Mouse (Mus musculus): ENCODE measurements around the gene Ulk1. TPM values are rescaled to one million over a fixed set of nuclear protein-coding genes. Genes with fewer than 3 reads are reported as not detected.
"Not testable (repeated sequence)": the region's sequence is repeated elsewhere in the genome, so short reads cannot be mapped to it uniquely, and the experiment has no call there.

The Ulk1 gene
- polyA plus RNA-seq, 1 experiment from 2014 or later, result 18.7 TPM

DNA sequence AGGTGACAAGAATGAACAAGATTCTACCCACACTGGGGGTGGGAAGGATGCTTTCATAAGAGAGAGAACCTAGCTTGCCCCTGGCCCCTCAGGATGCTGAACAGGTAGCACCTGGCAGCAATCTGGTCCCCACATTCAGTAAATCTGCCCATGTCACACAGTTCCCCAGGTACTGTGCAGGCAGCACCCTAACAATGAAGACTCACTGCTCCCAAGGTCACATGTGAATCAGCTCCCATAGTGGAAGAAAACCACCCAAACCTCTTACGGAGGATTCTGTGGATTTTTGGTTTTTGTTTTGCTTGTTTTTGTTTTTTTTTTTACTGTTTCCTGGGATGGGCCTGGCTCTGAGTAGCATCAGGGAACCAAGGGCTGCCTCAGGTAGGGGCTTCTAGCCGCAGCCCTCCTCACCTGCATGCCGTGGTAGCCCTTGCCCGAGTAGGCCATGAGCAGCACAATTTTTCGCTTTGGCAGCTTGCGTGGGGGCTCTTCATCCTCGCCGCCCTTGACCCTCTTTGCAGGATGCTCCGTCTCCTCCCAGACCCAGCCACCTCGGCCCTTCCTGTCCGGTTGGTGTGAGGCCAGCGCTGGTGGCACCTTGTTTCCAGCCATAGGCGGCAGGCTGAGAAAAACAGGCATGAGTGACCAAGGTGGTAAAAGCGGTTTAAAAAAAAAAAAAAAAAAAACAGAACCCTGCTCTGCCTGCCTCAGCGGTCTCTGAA lies 30.5 kb downstream of the Ulk1 start:
- H3K27ac ChIP-seq (ENCODE audit: low read depth, low read length), result no peak overlapping the region
- peak overlapping the region; percentile 85 for H3K9ac ChIP-seq (ENCODE audit: low read depth, low read length)
- peak overlapping the region; percentile 89 for H3K4me3 ChIP-seq (ENCODE audit: low read depth, low read length)
- 21% methylated on average over 15 of the region's 15 CpGs for WGBS (ENCODE audit: insufficient replicate concordance)
- H3K36me3 ChIP-seq (ENCODE audit: control insufficient read depth, insufficient read depth, low read length), result peaks cover 15% of the 10 kb centered on the region
- H3K4me2 ChIP-seq, result peak overlapping the region; percentile 87
- no peaks in the 10 kb centered on the region for H3K9me3 ChIP-seq (replicated peaks; ENCODE audit: control insufficient read depth, low read length)
- no peak for ATAC-seq (replicated peaks; ENCODE audit: insufficient number of reproducible peaks, low FRiP score, low TSS enrichment)
- peaks cover 3% of the 10 kb centered on the region; the same call in 1 of the 2 replicates for H3K4me1 ChIP-seq (ENCODE audit: control insufficient read depth, insufficient read depth, low read length)
- H3K27me3 ChIP-seq (ENCODE audit: control insufficient read depth, insufficient read depth, low read length), result no peaks in the 10 kb centered on the region

DNA sequence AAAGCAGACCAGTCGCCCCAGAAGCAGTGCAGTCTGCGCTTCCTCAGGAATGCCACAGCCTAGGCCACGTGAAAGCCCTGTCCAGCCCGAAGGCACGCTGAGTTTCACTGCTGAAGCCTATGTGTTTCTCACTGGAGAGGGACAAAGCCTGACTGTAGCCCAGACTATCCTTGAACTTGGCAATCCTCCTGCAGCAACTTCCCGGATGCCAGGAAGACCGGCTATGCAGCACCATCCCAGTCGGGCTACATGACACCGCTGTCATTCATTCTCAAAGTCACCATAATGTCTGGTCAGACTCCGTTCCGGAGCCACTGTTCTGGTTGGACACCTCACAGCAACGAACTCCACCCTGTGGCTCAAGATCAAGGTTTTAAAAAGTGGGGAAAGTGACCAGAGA lies 31.6 kb downstream of the Ulk1 start:
- WGBS (ENCODE audit: insufficient replicate concordance), result 90% methylated on average over 12 of the region's 12 CpGs
- H3K9ac ChIP-seq (ENCODE audit: low read depth, low read length), result no peak overlapping the region
- peaks cover 3% of the 10 kb centered on the region; the same call in 1 of the 2 replicates for H3K4me1 ChIP-seq (ENCODE audit: control insufficient read depth, insufficient read depth, low read length)
- peaks cover 26% of the 10 kb centered on the region for H3K36me3 ChIP-seq (ENCODE audit: control insufficient read depth, insufficient read depth, low read length)
- H3K4me3 ChIP-seq (ENCODE audit: low read depth, low read length), result no peak overlapping the region
- no peak overlapping the region for H3K4me2 ChIP-seq
- H3K27me3 ChIP-seq (ENCODE audit: control insufficient read depth, insufficient read depth, low read length), result no peaks in the 10 kb centered on the region
- ATAC-seq (replicated peaks; ENCODE audit: insufficient number of reproducible peaks, low FRiP score, low TSS enrichment), result no peak
- no peaks in the 10 kb centered on the region for H3K9me3 ChIP-seq (replicated peaks; ENCODE audit: control insufficient read depth, low read length)
- no peak overlapping the region for H3K27ac ChIP-seq (ENCODE audit: low read depth, low read length)

DNA sequence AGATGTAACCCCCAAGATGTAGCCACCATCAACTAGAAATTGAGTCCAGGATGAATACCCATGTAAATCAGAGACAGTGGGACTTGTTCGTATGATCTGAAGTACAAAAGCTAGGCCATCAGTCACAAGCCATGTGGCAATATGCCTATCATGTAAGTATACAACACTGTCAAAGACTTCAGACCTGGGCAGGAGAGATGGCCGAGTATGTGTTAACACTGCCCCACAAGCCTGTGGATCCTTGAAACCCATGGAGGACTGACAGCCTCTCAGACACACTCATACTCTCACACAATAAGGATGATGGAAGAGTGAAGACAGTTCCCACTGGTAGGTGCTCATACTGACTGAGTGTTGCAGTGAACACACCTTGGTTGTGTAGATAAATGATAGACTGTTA lies 33.8 kb downstream of the Ulk1 start:
- Histone ChIP-seq H3K9ac (ENCODE audit: low read depth, low read length) (no peak overlapping the region), H3K27ac (ENCODE audit: low read depth, low read length) (no peak overlapping the region), H3K9me3 (replicated peaks; ENCODE audit: control insufficient read depth, low read length) (no peaks in the 10 kb centered on the region), H3K4me1 (ENCODE audit: control insufficient read depth, insufficient read depth, low read length) (peaks cover 3% of the 10 kb centered on the region; the same call in 1 of the 2 replicates), H3K4me2 (no peak overlapping the region), H3K27me3 (ENCODE audit: control insufficient read depth, insufficient read depth, low read length) (no peaks in the 10 kb centered on the region), H3K36me3 (ENCODE audit: control insufficient read depth, insufficient read depth, low read length) (peaks cover 26% of the 10 kb centered on the region), H3K4me3 (ENCODE audit: low read depth, low read length) (no peak overlapping the region)
- 82% methylated on average over 2 of the region's 2 CpGs for WGBS (ENCODE audit: insufficient replicate concordance)
- no peak for ATAC-seq (replicated peaks; ENCODE audit: insufficient number of reproducible peaks, low FRiP score, low TSS enrichment)

DNA sequence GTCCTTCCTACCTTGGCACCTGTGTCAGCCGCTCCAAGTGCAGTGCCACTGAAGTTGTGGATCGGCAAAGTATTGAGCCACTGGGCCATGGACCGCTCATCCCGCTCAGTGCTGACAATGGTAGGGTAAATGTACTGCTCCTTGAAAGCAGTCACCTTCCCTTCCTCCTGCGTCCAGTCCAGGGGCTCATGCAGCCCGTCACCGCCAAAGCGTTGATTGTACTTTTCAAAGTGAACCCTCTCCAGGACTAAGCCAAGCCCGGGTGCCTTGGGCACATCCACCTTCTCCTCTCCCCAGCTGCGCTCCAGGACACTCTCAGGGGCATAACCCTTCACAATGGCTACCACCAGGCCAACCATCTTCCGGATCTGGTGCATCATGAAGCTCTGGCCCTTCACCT lies 35.4 kb downstream of the Ulk1 start:
- H3K9me3 ChIP-seq (replicated peaks; ENCODE audit: control insufficient read depth, low read length), result no peaks in the 10 kb centered on the region
- WGBS (ENCODE audit: insufficient replicate concordance), result 94% methylated on average over 11 of the region's 11 CpGs
- H3K4me1 ChIP-seq (ENCODE audit: control insufficient read depth, insufficient read depth, low read length), result peaks cover 5% of the 10 kb centered on the region
- peaks cover 26% of the 10 kb centered on the region for H3K36me3 ChIP-seq (ENCODE audit: control insufficient read depth, insufficient read depth, low read length)
- H3K4me2 ChIP-seq, result no peak overlapping the region
- no peak overlapping the region for H3K27ac ChIP-seq (ENCODE audit: low read depth, low read length)
- no peaks in the 10 kb centered on the region for H3K27me3 ChIP-seq (ENCODE audit: control insufficient read depth, insufficient read depth, low read length)
- H3K4me3 ChIP-seq (ENCODE audit: low read depth, low read length), result no peak overlapping the region
- no peak for ATAC-seq (replicated peaks; ENCODE audit: insufficient number of reproducible peaks, low FRiP score, low TSS enrichment)
- no peak overlapping the region for H3K9ac ChIP-seq (ENCODE audit: low read depth, low read length)

DNA sequence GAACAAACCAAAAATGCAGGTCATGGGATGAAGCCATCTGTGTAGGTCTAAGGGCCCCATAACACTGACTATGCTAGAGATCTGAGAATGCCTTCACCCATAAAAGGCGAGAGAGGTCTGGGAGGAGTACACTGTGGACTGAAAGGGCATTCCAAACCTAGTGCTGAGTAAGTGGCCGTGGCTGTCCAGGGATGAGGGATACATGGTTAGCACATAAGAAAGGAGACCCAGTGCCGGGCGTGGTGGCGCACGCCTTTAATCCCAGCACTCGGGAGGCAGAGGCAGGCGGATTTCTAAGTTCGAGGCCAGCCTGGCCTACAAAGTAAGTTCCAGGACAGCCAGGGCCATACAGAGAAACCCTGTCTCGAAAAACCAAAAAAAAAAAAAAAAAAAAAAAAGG lies 37.0 kb downstream of the Ulk1 start:
- not testable (repeated sequence) for H3K9me3 ChIP-seq (replicated peaks; ENCODE audit: control insufficient read depth, low read length); H3K27ac ChIP-seq (ENCODE audit: low read depth, low read length); H3K4me2 ChIP-seq; H3K27me3 ChIP-seq (ENCODE audit: control insufficient read depth, insufficient read depth, low read length); H3K4me3 ChIP-seq (ENCODE audit: low read depth, low read length); H3K9ac ChIP-seq (ENCODE audit: low read depth, low read length); ATAC-seq (replicated peaks; ENCODE audit: insufficient number of reproducible peaks, low FRiP score, low TSS enrichment)
- WGBS (ENCODE audit: insufficient replicate concordance), result 92% methylated on average over 10 of the region's 10 CpGs
- Histone ChIP-seq H3K36me3 (ENCODE audit: control insufficient read depth, insufficient read depth, low read length) (peaks cover 26% of the 10 kb centered on the region), H3K4me1 (ENCODE audit: control insufficient read depth, insufficient read depth, low read length) (peaks cover 13% of the 10 kb centered on the region)

DNA sequence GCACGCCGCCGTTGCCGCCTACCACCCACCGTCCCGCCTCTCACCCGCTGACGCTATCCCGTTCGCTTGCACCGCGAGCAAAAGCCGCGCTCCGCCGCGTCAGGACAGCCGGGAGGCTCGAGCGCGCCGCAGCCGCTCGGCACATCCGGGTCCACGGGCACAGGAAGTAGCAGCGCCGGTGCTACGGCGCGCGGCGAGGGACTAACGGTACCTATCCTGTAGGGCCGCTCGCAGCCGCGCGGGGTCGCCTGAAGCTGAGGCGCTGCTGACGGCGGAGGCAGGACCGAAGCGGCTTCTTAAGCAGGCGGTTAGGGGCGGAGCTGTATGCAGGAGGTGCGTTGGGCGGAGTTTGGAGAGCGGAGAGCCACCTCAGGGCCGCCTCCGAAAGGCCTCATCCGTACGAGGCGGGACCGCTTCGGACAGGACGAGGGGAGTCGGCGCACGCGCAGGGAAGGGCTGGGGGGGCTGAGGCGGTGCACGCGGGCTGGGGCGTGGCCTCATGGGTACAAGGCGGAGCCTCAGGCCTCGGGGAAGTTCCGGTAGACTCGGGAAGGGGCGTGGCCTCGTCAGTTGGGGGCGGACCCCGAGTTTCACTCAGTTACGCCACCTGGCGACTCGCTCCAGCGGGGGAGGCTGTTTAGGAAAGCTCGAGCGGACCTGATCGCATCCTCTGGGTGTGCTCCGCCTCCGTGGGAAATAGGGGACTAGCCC lies 39.3 kb downstream of the Ulk1 start, which contains the start of gene Ep400:
TSS of gene Ep400 (minus strand) at position 270 of the 711 bp plus-strand sequence.
- Histone ChIP-seq H3K4me1 (ENCODE audit: control insufficient read depth, insufficient read depth, low read length) (peaks cover 13% of the 10 kb centered on the region), H3K9ac (ENCODE audit: low read depth, low read length) (peak within 1 kb of the TSS; percentile 93), H3K27me3 (ENCODE audit: control insufficient read depth, insufficient read depth, low read length) (no peaks in the 10 kb centered on the region), H3K36me3 (ENCODE audit: control insufficient read depth, insufficient read depth, low read length) (peaks cover 22% of the 10 kb centered on the region), H3K4me3 (ENCODE audit: low read depth, low read length) (peak within 1 kb of the TSS; percentile 93), H3K27ac (ENCODE audit: low read depth, low read length) (peak within 1 kb of the TSS; percentile 93), H3K4me2 (peak within 1 kb of the TSS; percentile 81), H3K9me3 (replicated peaks; ENCODE audit: control insufficient read depth, low read length) (no peaks in the 10 kb centered on the region)
- peak; percentile 97 for ATAC-seq (replicated peaks; ENCODE audit: insufficient number of reproducible peaks, low FRiP score, low TSS enrichment)
- under 1% methylated on average over 80 of the region's 83 CpGs for WGBS (ENCODE audit: insufficient replicate concordance)

DNA sequence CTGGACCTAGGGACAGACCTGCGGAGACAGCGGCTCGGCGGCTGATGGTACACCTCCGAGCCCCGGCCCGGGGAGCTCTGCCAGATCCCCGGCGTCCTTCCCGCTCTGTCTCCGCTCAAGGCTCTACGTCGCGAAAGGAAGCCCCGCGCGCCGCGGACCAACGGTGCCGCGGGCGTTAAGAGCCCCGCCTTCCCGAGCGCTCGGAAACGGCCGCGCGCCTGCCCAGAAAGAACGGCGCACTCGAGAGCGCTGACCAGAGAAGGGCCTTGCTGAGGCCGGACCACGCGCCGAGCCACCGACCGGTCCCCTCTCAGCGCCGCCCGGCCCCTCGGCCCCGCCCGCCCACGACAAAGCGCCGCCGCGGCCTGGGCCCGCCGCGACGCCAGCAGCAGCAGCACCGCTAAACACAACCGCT lies 39.9 kb downstream of the Ulk1 start:
- peak overlapping the region; percentile 93 for H3K27ac ChIP-seq (ENCODE audit: low read depth, low read length)
- H3K36me3 ChIP-seq (ENCODE audit: control insufficient read depth, insufficient read depth, low read length), result peaks cover 16% of the 10 kb centered on the region
- peak overlapping the region; percentile 81 for H3K4me2 ChIP-seq
- H3K4me3 ChIP-seq (ENCODE audit: low read depth, low read length), result peak overlapping the region; percentile 93
- peak; percentile 58 for ATAC-seq (replicated peaks; ENCODE audit: insufficient number of reproducible peaks, low FRiP score, low TSS enrichment)
- no peaks in the 10 kb centered on the region for H3K9me3 ChIP-seq (replicated peaks; ENCODE audit: control insufficient read depth, low read length)
- H3K27me3 ChIP-seq (ENCODE audit: control insufficient read depth, insufficient read depth, low read length), result no peaks in the 10 kb centered on the region
- WGBS (ENCODE audit: insufficient replicate concordance), result under 1% methylated on average over 41 of the region's 58 CpGs
- H3K4me1 ChIP-seq (ENCODE audit: control insufficient read depth, insufficient read depth, low read length), result peaks cover 13% of the 10 kb centered on the region
- H3K9ac ChIP-seq (ENCODE audit: low read depth, low read length), result peak overlapping the region; percentile 93

DNA sequence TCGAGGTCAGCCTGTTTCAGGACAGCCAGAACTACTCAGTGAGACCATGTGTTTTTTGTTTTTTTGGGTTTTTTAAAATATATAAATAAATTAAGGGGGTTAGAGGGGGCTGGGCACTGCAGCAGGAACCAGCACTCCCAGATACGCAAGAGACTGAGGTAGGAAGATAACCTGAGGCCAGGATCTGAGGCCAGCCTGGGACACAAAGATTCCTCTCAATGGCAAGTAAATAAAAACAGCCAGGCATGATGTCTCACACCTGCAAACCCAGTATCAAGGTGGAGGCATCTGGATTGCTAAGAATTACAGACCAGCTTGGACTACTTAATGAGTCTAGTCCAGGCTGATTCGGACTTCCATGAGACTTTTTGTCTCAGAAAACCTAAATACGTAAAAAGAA lies 40.6 kb downstream of the Ulk1 start:
- Histone ChIP-seq H3K9me3 (replicated peaks; ENCODE audit: control insufficient read depth, low read length) (no peaks in the 10 kb centered on the region), H3K27me3 (ENCODE audit: control insufficient read depth, insufficient read depth, low read length) (no peaks in the 10 kb centered on the region), H3K4me3 (ENCODE audit: low read depth, low read length) (peak overlapping the region; percentile 93), H3K4me2 (peak overlapping the region; percentile 81), H3K9ac (ENCODE audit: low read depth, low read length) (peak overlapping the region; percentile 93), H3K36me3 (ENCODE audit: control insufficient read depth, insufficient read depth, low read length) (peaks cover 10% of the 10 kb centered on the region; the same call in 1 of the 2 replicates), H3K27ac (ENCODE audit: low read depth, low read length) (no peak overlapping the region), H3K4me1 (ENCODE audit: control insufficient read depth, insufficient read depth, low read length) (peaks cover 13% of the 10 kb centered on the region)
- ATAC-seq (replicated peaks; ENCODE audit: insufficient number of reproducible peaks, low FRiP score, low TSS enrichment), result no peak
- 49% methylated on average over 4 of the region's 4 CpGs for WGBS (ENCODE audit: insufficient replicate concordance)

Data from heart, embryonic 11.5 days (tissue).